Mouse (Mus musculus) CH12.LX (cell line): ENCODE results near the gene Duoxa2. TPM values are rescaled to one million over a fixed set of nuclear protein-coding genes. Genes with fewer than 3 reads are reported as not detected.

Source experiments
- DNase-seq: peaks from one replicate; pipeline ENCODE4 v3.0.0-alpha.2; 2013; ENCODE audit errors: extremely low read depth
- H3K27ac ChIP-seq: 2 replicates; pipeline ENCODE4 v1.5.1; 2012; ENCODE audit warnings: low read depth, mild to moderate bottlenecking, control low read depth, moderate library complexity; ENCODE audit not compliant: insufficient read depth
- H3K27me3 ChIP-seq: replicated peaks from 2 replicates; pipeline ENCODE3; 2012; ENCODE audit warnings: inconsistent platforms
- H3K36me3 ChIP-seq, 2 experiments: replicated peaks in 1 of 2; 2 replicates each; pipeline versions ENCODE3 to v1.6.1; 2012; ENCODE audit warnings: inconsistent platforms in 1 of 2, low read length in 1 of 2, mild to moderate bottlenecking in 1 of 2, mixed read lengths in 1 of 2, moderate library complexity in 1 of 2; ENCODE audit not compliant: control insufficient read depth in 1 of 2, insufficient read depth in 1 of 2
- H3K4me1 ChIP-seq, 2 experiments: 2 replicates each; pipeline ENCODE4 v1.6.1; 2012; ENCODE audit warnings: inconsistent platforms in 1 of 2, moderate library complexity in 1 of 2; ENCODE audit not compliant: insufficient read depth in 2 of 2, control insufficient read depth in 1 of 2
- H3K4me2 ChIP-seq: 2 replicates; pipeline ENCODE4 v1.6.1; 2012; ENCODE audit warnings: low read depth, mild to moderate bottlenecking, control low read depth; ENCODE audit not compliant: poor library complexity, insufficient read depth, severe bottlenecking
- H3K4me3 ChIP-seq, 3 experiments: fragments of 150-350 bp in 1 of 3; sonication (generic) in 1 of 3; replicated peaks in 1 of 3; 2 replicates each; pipeline versions ENCODE3 to v1.5.1; 2011 to 2012; ENCODE audit warnings: low read depth in 2 of 3, low read length in 2 of 3, mild to moderate bottlenecking in 2 of 3, moderate library complexity in 2 of 3, control low read depth in 1 of 3, improper control_type of control experiment in 1 of 3, inconsistent platforms in 1 of 3, mixed read lengths in 1 of 3; ENCODE audit not compliant: poor library complexity in 1 of 3
- H3K79me2 ChIP-seq: replicated peaks from 2 replicates; pipeline ENCODE4 v1.6.1; 2012; ENCODE audit warnings: mild to moderate bottlenecking, moderate library complexity; ENCODE audit not compliant: control insufficient read depth, poor library complexity, insufficient read depth, severe bottlenecking; ENCODE audit errors: extremely low read depth
- H3K9ac ChIP-seq: 2 replicates; pipeline ENCODE4 v1.6.1; 2012; ENCODE audit warnings: low read depth, mild to moderate bottlenecking, control low read depth, moderate library complexity; ENCODE audit not compliant: insufficient read depth
- H3K9me3 ChIP-seq: replicated peaks from 2 replicates; pipeline ENCODE3; 2012; ENCODE audit warnings: low read length, inconsistent platforms, mixed read lengths
- BHLHE40 ChIP-seq: IDR thresholded peaks from 2 replicates; pipeline ENCODE4 v1.6.1; 2011; ENCODE audit warnings: mild to moderate bottlenecking, low read depth, low read length, improper control_type of control experiment
- CHD1 ChIP-seq: IDR thresholded peaks from 2 replicates; pipeline ENCODE4 v1.6.1; 2012; ENCODE audit warnings: low read depth, low read length, improper control_type of control experiment, inconsistent platforms
- CHD2 ChIP-seq: IDR thresholded peaks from 2 replicates; pipeline ENCODE4 v1.6.1; 2011; ENCODE audit warnings: low read length, improper control_type of control experiment
- E2F4 ChIP-seq: IDR thresholded peaks from 2 replicates; pipeline ENCODE4 v1.6.1; 2011; ENCODE audit warnings: low read depth, low read length, improper control_type of control experiment; ENCODE audit not compliant: insufficient replicate concordance
- ELF1 ChIP-seq: IDR thresholded peaks from 2 replicates; pipeline ENCODE4 v1.6.1; 2014; ENCODE audit warnings: low read depth, mild to moderate bottlenecking, inconsistent platforms, low read length, improper control_type of control experiment
- ETS1 ChIP-seq: conservative IDR thresholded peaks from 2 replicates; pipeline ENCODE4 v1.6.1; 2012; ENCODE audit warnings: low read depth, mild to moderate bottlenecking, inconsistent platforms, low read length, improper control_type of control experiment, moderate library complexity
- GABPA ChIP-seq: IDR thresholded peaks from 2 replicates; pipeline ENCODE4 v1.6.1; 2012; ENCODE audit warnings: low read depth, low read length, improper control_type of control experiment, inconsistent platforms; ENCODE audit not compliant: insufficient replicate concordance
- HCFC1 ChIP-seq: IDR thresholded peaks from 2 replicates; pipeline ENCODE4 v1.6.1; 2012; ENCODE audit warnings: low read depth, mild to moderate bottlenecking, inconsistent platforms, low read length, improper control_type of control experiment
- IRF4 ChIP-seq: IDR thresholded peaks from 2 replicates; pipeline ENCODE4 v1.6.1; 2014; ENCODE audit warnings: low read depth, mild to moderate bottlenecking, inconsistent platforms, low read length, improper control_type of control experiment
- JUN ChIP-seq: IDR thresholded peaks from 2 replicates; pipeline ENCODE4 v1.6.1; 2011; ENCODE audit warnings: low read depth, mild to moderate bottlenecking, low read length, improper control_type of control experiment, moderate library complexity; ENCODE audit not compliant: insufficient read depth
- JUND ChIP-seq: conservative IDR thresholded peaks from 2 replicates; pipeline ENCODE4 v1.6.1; 2011; ENCODE audit warnings: low read depth, low read length, improper control_type of control experiment
- MAX ChIP-seq: IDR thresholded peaks from 2 replicates; pipeline ENCODE4 v1.6.1; 2011; ENCODE audit warnings: low read length, improper control_type of control experiment
- MAZ ChIP-seq: IDR thresholded peaks from 2 replicates; pipeline ENCODE4 v1.6.1; 2012; ENCODE audit warnings: low read depth, mild to moderate bottlenecking, inconsistent platforms, low read length, improper control_type of control experiment, moderate library complexity
- MXI1 ChIP-seq: IDR thresholded peaks from 2 replicates; pipeline ENCODE4 v1.6.1; 2011; ENCODE audit warnings: mild to moderate bottlenecking, low read depth, low read length, improper control_type of control experiment
- MYC ChIP-seq: IDR thresholded peaks from 2 replicates; pipeline ENCODE4 v1.6.1; 2011; ENCODE audit warnings: low read depth, mild to moderate bottlenecking, improper control_type of control experiment, low read length
- NELFE ChIP-seq: IDR thresholded peaks from 2 replicates; pipeline ENCODE4 v1.6.1; 2011; ENCODE audit warnings: low read depth, low read length, improper control_type of control experiment
- NRF1 ChIP-seq: IDR thresholded peaks from 2 replicates; pipeline ENCODE4 v1.6.1; 2014; ENCODE audit warnings: low read depth, mild to moderate bottlenecking, inconsistent platforms, low read length, improper control_type of control experiment, moderate library complexity
- PAX5 ChIP-seq: IDR thresholded peaks from 2 replicates; pipeline ENCODE4 v1.6.1; 2012; ENCODE audit warnings: low read length, inconsistent platforms, mixed read lengths
- POLR2A ChIP-seq: IDR thresholded peaks from 2 replicates; pipeline ENCODE4 v1.6.1; 2011; ENCODE audit warnings: low read depth, mild to moderate bottlenecking, improper control_type of control experiment, low read length
- RAD21 ChIP-seq: IDR thresholded peaks from 2 replicates; pipeline ENCODE4 v1.6.1; 2011; ENCODE audit warnings: low read depth, mild to moderate bottlenecking, low read length, improper control_type of control experiment, moderate library complexity
- SIN3A ChIP-seq: IDR thresholded peaks from 2 replicates; pipeline ENCODE4 v1.6.1; 2012; ENCODE audit warnings: low read length, improper control_type of control experiment, inconsistent platforms
- SMC3 ChIP-seq: IDR thresholded peaks from 2 replicates; pipeline ENCODE4 v1.6.1; 2011; ENCODE audit warnings: low read depth, low read length, improper control_type of control experiment
- TBP ChIP-seq: conservative IDR thresholded peaks from 2 replicates; pipeline ENCODE4 v1.6.1; 2011; ENCODE audit warnings: low read depth, low read length, improper control_type of control experiment
- TCF12 ChIP-seq: IDR thresholded peaks from 2 replicates; pipeline ENCODE4 v1.6.1; 2014; ENCODE audit warnings: low read depth, mild to moderate bottlenecking, inconsistent platforms, low read length, improper control_type of control experiment
- USF1 ChIP-seq: IDR thresholded peaks from 2 replicates; pipeline ENCODE4 v1.6.1; 2014; ENCODE audit warnings: low read depth, mild to moderate bottlenecking, inconsistent platforms, low read length, improper control_type of control experiment
- USF2 ChIP-seq: conservative IDR thresholded peaks from 2 replicates; pipeline ENCODE4 v1.6.1; 2011; ENCODE audit warnings: low read depth, low read length, improper control_type of control experiment
- ZC3H11A ChIP-seq: IDR thresholded peaks from 2 replicates; pipeline ENCODE4 v1.6.1; 2012; ENCODE audit warnings: low read depth, mild to moderate bottlenecking, inconsistent platforms, low read length, improper control_type of control experiment
- ZKSCAN1 ChIP-seq: IDR thresholded peaks from 2 replicates; pipeline ENCODE4 v1.6.1; 2012; ENCODE audit warnings: low read depth, inconsistent platforms, low read length, improper control_type of control experiment, borderline replicate concordance
- ZMIZ1 ChIP-seq: IDR thresholded peaks from 2 replicates; pipeline ENCODE4 v1.6.1; 2012; ENCODE audit warnings: low read depth, mild to moderate bottlenecking, inconsistent platforms, low read length, improper control_type of control experiment
- ZNF384 ChIP-seq: IDR thresholded peaks from 2 replicates; pipeline ENCODE4 v1.6.1; 2012; ENCODE audit warnings: low read depth, low read length, improper control_type of control experiment, inconsistent platforms
- dilution Hi-C: fragments of 300-500 bp; cut with MboI; formaldehyde crosslinking; loops from 2 replicates; pipeline ENCODE4 v1.14.3; 2020; ENCODE audit warnings: low sequenced_read_pairs; ENCODE audit not compliant: extremely low pct_unique_long_range_greater_than_20kb, extremely low pct_ligation_motif_present
- in situ Hi-C: fragments of 300-500 bp; cut with MboI; formaldehyde crosslinking; loops from 3 replicates; pipeline ENCODE4 v1.14.3; 2019; ENCODE audit warnings: low sequenced_read_pairs, low pct_ligation_motif_present, low pct_unique_long_range_greater_than_20kb, mixed read lengths
- polyA plus RNA-seq: library from polyadenylated mRNA; unstranded; fragments of >175 nt; gene quantifications from 2 replicates; pipeline ENCODE4 v1.2.1, GENCODE M21; 2012; ENCODE audit warnings: low read depth; ENCODE audit not compliant: insufficient read length
- total RNA-seq, 2 experiments: library from RNA; depleted of rRNA; stranded (reverse); fragments of 300-350 nt in 1 of 2; fragments of >200 nt in 1 of 2; gene quantifications; 2 replicates each; pipeline ENCODE4 v1.2.3; 2012 to 2014

Duoxa2 gene
- total and polyA plus RNA-seq, 3 experiments = not detected

DNA sequence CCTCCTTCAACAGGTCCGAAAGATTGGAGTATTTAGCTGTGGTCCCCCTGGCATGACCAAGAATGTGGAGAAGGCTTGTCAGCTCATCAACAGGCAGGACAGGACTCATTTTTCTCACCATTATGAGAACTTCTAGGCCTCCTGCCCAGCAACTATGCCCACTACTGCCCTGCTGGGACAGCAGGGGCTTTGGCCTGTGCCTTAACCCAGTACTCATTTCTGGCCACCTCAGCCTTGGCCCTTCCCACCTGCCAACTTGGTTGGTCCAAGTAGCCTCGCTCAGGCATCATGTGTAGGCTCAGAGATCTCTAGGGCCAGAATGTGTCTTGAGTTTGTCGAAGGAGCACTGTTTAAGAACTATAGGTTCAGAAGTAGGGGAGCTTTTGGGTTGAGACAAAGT is 48.6 kb downstream of the Duoxa2 start:
- Histone ChIP-seq H3K9ac (no peak overlapping the region), H3K79me2 (no peaks in the 10 kb centered on the region), H3K4me1 (peaks cover 8 to 23% of the 10 kb centered on the region in 2 experiments), H3K27me3 (peaks cover 22% of the 10 kb centered on the region), H3K4me2 (no peak overlapping the region), H3K36me3 (no peaks in the 10 kb centered on the region), H3K9me3 (no peaks in the 10 kb centered on the region), H3K27ac (no peak overlapping the region), H3K4me3 (no peak overlapping the region)
- no peak for TF ChIP-seq HCFC1
- no peak for TF ChIP-seq TBP
- no peak for TF ChIP-seq JUND
- no peak for TF ChIP-seq USF2
- TF ChIP-seq ZKSCAN1 = no peak
- TF ChIP-seq ZNF384 = no peak
- no peak for TF ChIP-seq SMC3
- no peak for TF ChIP-seq SIN3A
- no peak for TF ChIP-seq JUN
- TF ChIP-seq RAD21 = no peak
- dilution Hi-C loops = no loop called here
- in situ Hi-C loops = no loop called here
- no peak for DNase-seq

DNA sequence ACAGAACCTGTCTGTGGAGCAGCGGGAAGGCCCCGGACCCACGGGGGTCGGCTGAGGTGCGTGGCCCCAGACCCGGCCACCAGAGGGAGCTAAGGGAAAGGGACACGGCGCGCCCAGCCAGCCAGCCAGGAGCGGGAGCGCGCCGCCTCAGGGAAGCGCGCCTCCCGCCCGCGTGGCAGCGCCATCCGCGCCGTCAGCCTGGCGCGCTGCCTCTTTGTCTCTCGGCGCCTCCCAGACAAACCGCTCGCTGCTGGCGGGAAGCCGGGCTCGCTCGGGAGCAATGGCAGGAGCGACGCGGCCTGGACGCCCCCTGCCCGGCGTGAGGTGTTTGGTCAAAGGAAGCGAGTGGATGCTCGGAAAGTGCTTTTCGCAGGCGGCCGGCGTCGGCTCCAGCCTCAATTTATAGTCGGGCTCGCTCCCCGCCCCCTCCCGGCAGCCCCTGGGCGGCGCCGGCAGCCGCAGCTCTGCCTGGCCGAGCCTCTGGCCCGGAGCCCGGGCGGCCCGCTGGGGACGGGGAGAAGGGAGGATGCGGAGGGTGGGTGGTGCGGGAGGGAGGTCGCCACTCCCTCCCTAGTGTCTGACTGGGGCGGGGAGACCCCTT is 49.9 kb downstream of the Duoxa2 start:
- Histone ChIP-seq H3K4me2 (peak overlapping the region; percentile 55; the same call in 1 of the 2 replicates), H3K4me1 (peaks cover 8 to 23% of the 10 kb centered on the region in 2 experiments), H3K79me2 (no peaks in the 10 kb centered on the region), H3K27ac (peak overlapping the region; percentile 25; the same call in 1 of the 2 replicates), H3K27me3 (peaks cover 16% of the 10 kb centered on the region), H3K4me3 (peak overlapping the region; percentile 48 to 80 (median 62)), H3K36me3 (no peaks in the 10 kb centered on the region), H3K9me3 (no peaks in the 10 kb centered on the region), H3K9ac (peak overlapping the region; percentile 72)
- DNase-seq = peak; percentile 71
- in situ Hi-C loops = no loop called here
- dilution Hi-C loops = no loop called here
- peak; percentile 85 for TF ChIP-seq MYC
- TF ChIP-seq NELFE = peak; percentile 87
- TF ChIP-seq ZMIZ1 = 0 out of 2 replicates have a peak, but pooled peaks have one; percentile 56
- TF ChIP-seq SIN3A = 0 out of 2 replicates have a peak, but pooled peaks have one; percentile 22
- peak; percentile 82 for TF ChIP-seq SMC3
- no peak for TF ChIP-seq BHLHE40
- TF ChIP-seq MAZ = 0 out of 2 replicates have a peak, but pooled peaks have one; percentile 4
- no peak for TF ChIP-seq JUN
- TF ChIP-seq E2F4 = no peak
- TF ChIP-seq USF1 = no peak
- TF ChIP-seq GABPA = no peak
- no peak for TF ChIP-seq ETS1
- TF ChIP-seq MAX = peak; percentile 76; the same call in 1 of the 2 replicates
- no peak for TF ChIP-seq ZKSCAN1
- no peak for TF ChIP-seq HCFC1
- TF ChIP-seq TBP = peak; percentile 62; the same call in 1 of the 2 replicates
- TF ChIP-seq CHD1 = no peak
- no peak for TF ChIP-seq PAX5
- no peak for TF ChIP-seq ZNF384
- TF ChIP-seq POLR2A = peak; percentile 93
- no peak for TF ChIP-seq ZC3H11A
- peak; percentile 62 for TF ChIP-seq RAD21
- no peak for TF ChIP-seq ELF1
- 0 out of 2 replicates have a peak, but pooled peaks have one; percentile 28 for TF ChIP-seq CHD2
- no peak for TF ChIP-seq IRF4
- TF ChIP-seq TCF12 = no peak; the same call in 1 of the 2 replicates
- peak; percentile 62 for TF ChIP-seq MXI1
- TF ChIP-seq NRF1 = no peak
